Mouse (Mus musculus) lung, postnatal 25 days (tissue): ENCODE measurements around the gene Kri1.
"Not testable (repeated sequence)": the region's sequence is repeated elsewhere in the genome, so short reads cannot be mapped to it uniquely, and the experiment has no call there.

ENCODE experiments used
- DNase-seq: peaks from one replicate; pipeline ENCODE4 v3.0.0; 2022; ENCODE audit warnings: low spot score

The Kri1 gene

GRCm38 (mm10) chr9:21315421-21315820, 27.7 kb upstream of the Kri1 start:
- DNase-seq = no peak

- no peak for DNase-seq
Observed at GRCm38 (mm10) chr9:21314367-21315140, 26.8 kb upstream of the Kri1 start.

- peak; percentile 91 for DNase-seq
Observed at GRCm38 (mm10) chr9:21313394-21313793, 25.6 kb upstream of the Kri1 start.

- DNase-seq = peak; percentile 70
Observed at GRCm38 (mm10) chr9:21312134-21312533, 24.4 kb upstream of the Kri1 start, which contains the start of gene Ap1m2. TSS of gene Ap1m2 (minus strand) at chr9:21312337.

GRCm38 (mm10) chr9:21311695-21312094, 23.9 kb upstream of the Kri1 start:
- no peak for DNase-seq

GRCm38 (mm10) chr9:21309150-21309741, 21.5 kb upstream of the Kri1 start:
- no peak for DNase-seq

GRCm38 (mm10) chr9:21305065-21305464, 17.3 kb upstream of the Kri1 start:
- no peak for DNase-seq

GRCm38 (mm10) chr9:21299014-21299413, 11.2 kb upstream of the Kri1 start:
- no peak for DNase-seq

GRCm38 (mm10) chr9:21292271-21292670, 4.5 kb upstream of the Kri1 start:
- DNase-seq = no peak

- not testable (repeated sequence) for DNase-seq
Observed at GRCm38 (mm10) chr9:21291868-21292267, 4.1 kb upstream of the Kri1 start.

GRCm38 (mm10) chr9:21291022-21291787, 3.4 kb upstream of the Kri1 start, which contains the start of gene Cdkn2d:
TSS of gene Cdkn2d (minus strand) at chr9:21291407.
- peak; percentile 100 for DNase-seq

- DNase-seq = no peak
Observed at GRCm38 (mm10) chr9:21290589-21290988, 2.8 kb upstream of the Kri1 start.

- no peak for DNase-seq
Observed at GRCm38 (mm10) chr9:21289337-21289671, 1.5 kb upstream of the Kri1 start.

- DNase-seq = no peak
Observed at GRCm38 (mm10) chr9:21288404-21289336, 901 bp upstream of the Kri1 start.

GRCm38 (mm10) chr9:21286753-21287152, 1.0 kb downstream of the Kri1 start:
- DNase-seq = no peak

GRCm38 (mm10) chr9:21283994-21284393, 3.8 kb downstream of the Kri1 start:
- no peak for DNase-seq

GRCm38 (mm10) chr9:21283591-21283990, 4.2 kb downstream of the Kri1 start:
- DNase-seq = no peak

- no peak for DNase-seq
Observed at GRCm38 (mm10) chr9:21277776-21278175, 10.0 kb downstream of the Kri1 start.

- no peak for DNase-seq
Observed at GRCm38 (mm10) chr9:21276307-21276706, 11.5 kb downstream of the Kri1 start.

GRCm38 (mm10) chr9:21275727-21276126, 12.0 kb downstream of the Kri1 start:
- DNase-seq = no peak

- no peak for DNase-seq
Observed at GRCm38 (mm10) chr9:21275013-21275710, 12.6 kb downstream of the Kri1 start.
